Comparison of ENCODE assay signal across 12 mouse cellular contexts in genomic region chr14:24216064-24216463, GRCm38 (mm10). TPM values are rescaled to one million over a fixed set of nuclear protein-coding genes. Genes with fewer than 3 reads are reported as not detected.
DNase-seq lines count a peak whose midpoint lies in the region; ATAC-seq and TF ChIP-seq lines count a peak whose summit lies in the region.
"Had no signal": no experiment of that assay in that cellular context is flagged by ENCODE, and none has a peak within 500 bp of the region (broad histone marks: within the 10 kb centered on the region; RNA-seq: fewer than 3 reads in every experiment).

No protein-coding gene starts in this region.

- TF ChIP-seq EP300 in lung, postnatal 0 days (IDR thresholded peaks at IDR 0.05), result no peak

- H3K4me2 ChIP-seq in lung, embryonic 14.5 days, result no peak overlapping the region
- H3K4me2 ChIP-seq in lung, postnatal 0 days (replicated peaks; ENCODE audit: low read depth, low read length), result no peak overlapping the region
- H3K4me2 ChIP-seq in kidney, embryonic 16.5 days (replicated peaks; ENCODE audit: low read depth, low read length), result no peak overlapping the region
- no peak overlapping the region for H3K4me2 ChIP-seq in stomach, embryonic 15.5 days
- H3K4me2 ChIP-seq in midbrain, embryonic 13.5 days (replicated peaks), result no peak overlapping the region
- no peak overlapping the region for H3K4me2 ChIP-seq in forebrain, embryonic 15.5 days (replicated peaks)

- peak overlapping the region; percentile 42; the same call in 1 of the 2 replicates for H3K27ac ChIP-seq in lung, embryonic 14.5 days (ENCODE audit: low read depth)
- H3K27ac ChIP-seq in lung, postnatal 0 days (ENCODE audit: low read length), result no peak overlapping the region
- H3K27ac ChIP-seq in kidney, embryonic 16.5 days (ENCODE audit: low read length), result peak overlapping the region; percentile 49
- H3K27ac ChIP-seq in stomach, embryonic 15.5 days, result no peak overlapping the region
- no peak overlapping the region for H3K27ac ChIP-seq in midbrain, embryonic 13.5 days
- H3K27ac ChIP-seq in forebrain, embryonic 15.5 days (replicated peaks), result no peak overlapping the region

- TF ChIP-seq CTCF in lung, embryonic 14.5 days (IDR thresholded peaks at IDR 0.05; ENCODE audit: low read depth), result no peak
- TF ChIP-seq CTCF in lung, postnatal 0 days (IDR thresholded peaks at IDR 0.05), result no peak

- WGBS in lung, embryonic 14.5 days, result 57% methylated on average over 4 of the region's 4 CpGs
- 53% methylated on average over 4 of the region's 4 CpGs for WGBS in lung, postnatal 0 days
- WGBS in kidney, embryonic 16.5 days, result 18% methylated on average over 4 of the region's 4 CpGs
- 61% methylated on average over 4 of the region's 4 CpGs for WGBS in stomach, embryonic 15.5 days
- WGBS in midbrain, embryonic 13.5 days, result 68% methylated on average over 4 of the region's 4 CpGs
- WGBS in forebrain, embryonic 15.5 days, result 63% methylated on average over 4 of the region's 4 CpGs

- peaks cover 18% of the 10 kb centered on the region for H3K4me1 ChIP-seq in lung, embryonic 14.5 days (ENCODE audit: insufficient read depth)
- H3K4me1 ChIP-seq in lung, postnatal 0 days (ENCODE audit: insufficient read depth, low read depth, low read length), result peaks cover 16% of the 10 kb centered on the region; the same call in 1 of the 2 replicates
- H3K4me1 ChIP-seq in kidney, embryonic 16.5 days (ENCODE audit: insufficient read depth, low read length), result peaks cover 71% of the 10 kb centered on the region
- peaks cover 28% of the 10 kb centered on the region for H3K4me1 ChIP-seq in stomach, embryonic 15.5 days
- H3K4me1 ChIP-seq in midbrain, embryonic 13.5 days (replicated peaks), result peaks cover 82% of the 10 kb centered on the region
- peaks cover 45% of the 10 kb centered on the region for H3K4me1 ChIP-seq in forebrain, embryonic 15.5 days

- H3K36me3 ChIP-seq in lung, embryonic 14.5 days (ENCODE audit: insufficient read depth), result no peaks in the 10 kb centered on the region
- H3K36me3 ChIP-seq in lung, postnatal 0 days (ENCODE audit: insufficient read depth, low read length), result no peaks in the 10 kb centered on the region
- no peaks in the 10 kb centered on the region for H3K36me3 ChIP-seq in kidney, embryonic 16.5 days (ENCODE audit: insufficient read depth, low read length)
- no peaks in the 10 kb centered on the region for H3K36me3 ChIP-seq in stomach, embryonic 15.5 days
- H3K36me3 ChIP-seq in midbrain, embryonic 13.5 days, result no peaks in the 10 kb centered on the region
- no peaks in the 10 kb centered on the region for H3K36me3 ChIP-seq in forebrain, embryonic 15.5 days

- H3K27me3 ChIP-seq in lung, embryonic 14.5 days (ENCODE audit: insufficient read depth, low read length), result no peaks in the 10 kb centered on the region
- H3K27me3 ChIP-seq in lung, postnatal 0 days (replicated peaks; ENCODE audit: insufficient read depth, low read length), result no peaks in the 10 kb centered on the region
- H3K27me3 ChIP-seq in kidney, embryonic 16.5 days (ENCODE audit: insufficient read depth, low read length), result no peaks in the 10 kb centered on the region
- H3K27me3 ChIP-seq in stomach, embryonic 15.5 days (replicated peaks), result no peaks in the 10 kb centered on the region
- no peaks in the 10 kb centered on the region for H3K27me3 ChIP-seq in midbrain, embryonic 13.5 days
- H3K27me3 ChIP-seq in forebrain, embryonic 15.5 days, result no peaks in the 10 kb centered on the region

- no peak overlapping the region for H3K4me3 ChIP-seq in lung, embryonic 14.5 days (ENCODE audit: low read depth, low read length)
- H3K4me3 ChIP-seq in lung, postnatal 0 days (ENCODE audit: low read depth, low read length), result no peak overlapping the region
- H3K4me3 ChIP-seq in kidney, embryonic 16.5 days (ENCODE audit: low read length), result no peak overlapping the region
- H3K4me3 ChIP-seq in stomach, embryonic 15.5 days (replicated peaks), result no peak overlapping the region
- no peak overlapping the region for H3K4me3 ChIP-seq in midbrain, embryonic 13.5 days (replicated peaks)
- no peak overlapping the region for H3K4me3 ChIP-seq in forebrain, embryonic 15.5 days

- ATAC-seq in lung, embryonic 14.5 days (ENCODE audit: insufficient read depth), result no peak
- ATAC-seq in lung, postnatal 0 days, result no peak
- peak; percentile 76 for ATAC-seq in kidney, embryonic 16.5 days (ENCODE audit: low FRiP score, low TSS enrichment)
- ATAC-seq in stomach, embryonic 15.5 days (ENCODE audit: insufficient read depth, low FRiP score, low read depth), result peak; percentile 51; the same call in 1 of the 2 replicates
- no peak for ATAC-seq in midbrain, embryonic 13.5 days
- no peak for ATAC-seq in forebrain, embryonic 15.5 days (replicated peaks)

- H3K9me3 ChIP-seq in lung, embryonic 14.5 days (ENCODE audit: low read depth, low read length), result no peaks in the 10 kb centered on the region
- H3K9me3 ChIP-seq in lung, postnatal 0 days (ENCODE audit: low read length), result no peaks in the 10 kb centered on the region
- H3K9me3 ChIP-seq in kidney, embryonic 16.5 days (ENCODE audit: low read length), result no peaks in the 10 kb centered on the region
- no peaks in the 10 kb centered on the region for H3K9me3 ChIP-seq in stomach, embryonic 15.5 days
- H3K9me3 ChIP-seq in midbrain, embryonic 13.5 days, result no peaks in the 10 kb centered on the region
- no peaks in the 10 kb centered on the region for H3K9me3 ChIP-seq in forebrain, embryonic 15.5 days

- DNase-seq in lung, embryonic 14.5 days, result no peak
- no peak for DNase-seq in lung, postnatal 0 days (ENCODE audit: low spot score)
- peak; percentile 28 for DNase-seq in gonadal fat pad, adult 2 months (ENCODE audit: low read depth)
- DNase-seq: adrenal gland, adult 8-10 months; gastrocnemius, postnatal 14 days; left cerebral cortex, postnatal 4 days; lung, postnatal 14 days; right cerebral cortex, postnatal 14 days had no signal

- H3K9ac ChIP-seq in lung, embryonic 14.5 days, result no peak overlapping the region
- no peak overlapping the region for H3K9ac ChIP-seq in lung, postnatal 0 days (replicated peaks; ENCODE audit: low read depth)
- H3K9ac ChIP-seq in kidney, embryonic 16.5 days (replicated peaks; ENCODE audit: low read length), result no peak overlapping the region
- H3K9ac ChIP-seq in stomach, embryonic 15.5 days, result no peak overlapping the region
- H3K9ac ChIP-seq in midbrain, embryonic 13.5 days (replicated peaks), result no peak overlapping the region
- no peak overlapping the region for H3K9ac ChIP-seq in forebrain, embryonic 15.5 days (replicated peaks)

RNA-seq across cellular contexts. Expression of gene Dlg5, which starts 29.7 kb away (rescaled TPM):
- 25.8 and 28.9 TPM in 2 replicates for polyA plus RNA-seq in lung, embryonic 14.5 days (2014; fragmentation: Nextera tagmentation; extraction: Ambion mirVana)
- polyA plus RNA-seq in lung, postnatal 0 days (2015; fragmentation: Nextera tagmentation; extraction: Ambion mirVana), result 5.7 and 6.0 TPM in 2 replicates
- polyA plus RNA-seq in gonadal fat pad, adult 2 months (2012; rRNA removed), result 83.6 and 108 TPM in 2 replicates
- 13.7 and 15.9 TPM in 2 replicates for polyA plus RNA-seq in kidney, embryonic 16.5 days (2015; fragmentation: Nextera tagmentation; extraction: Ambion mirVana)
- 13.5 and 15.6 TPM in 2 replicates for polyA plus RNA-seq in stomach, embryonic 15.5 days (2015; fragmentation: Nextera tagmentation; extraction: Ambion mirVana)
- polyA plus RNA-seq in midbrain, embryonic 13.5 days (2015; fragmentation: Nextera tagmentation; extraction: Ambion mirVana), result 18.8 and 19.4 TPM in 2 replicates
- 17.3 and 18.8 TPM in 2 replicates for polyA plus RNA-seq in forebrain, embryonic 15.5 days (2015; fragmentation: Nextera tagmentation; extraction: Ambion mirVana)

Comparison
In these comparisons a context has a peak if more than half of its experiments do, and no peak if none do; other contexts are left out.
1. H3K27ac ChIP-seq: peak in lung, embryonic 14.5 days (single experiment) and kidney, embryonic 16.5 days (single experiment); none in lung, postnatal 0 days (single experiment), stomach, embryonic 15.5 days (single experiment), midbrain, embryonic 13.5 days (single experiment) and forebrain, embryonic 15.5 days (single experiment).
2. ATAC-seq: peak in kidney, embryonic 16.5 days (single experiment) and stomach, embryonic 15.5 days (single experiment); none in lung, embryonic 14.5 days (single experiment), lung, postnatal 0 days (single experiment), midbrain, embryonic 13.5 days (single experiment) and forebrain, embryonic 15.5 days (single experiment).